In the genomic region with DNA sequence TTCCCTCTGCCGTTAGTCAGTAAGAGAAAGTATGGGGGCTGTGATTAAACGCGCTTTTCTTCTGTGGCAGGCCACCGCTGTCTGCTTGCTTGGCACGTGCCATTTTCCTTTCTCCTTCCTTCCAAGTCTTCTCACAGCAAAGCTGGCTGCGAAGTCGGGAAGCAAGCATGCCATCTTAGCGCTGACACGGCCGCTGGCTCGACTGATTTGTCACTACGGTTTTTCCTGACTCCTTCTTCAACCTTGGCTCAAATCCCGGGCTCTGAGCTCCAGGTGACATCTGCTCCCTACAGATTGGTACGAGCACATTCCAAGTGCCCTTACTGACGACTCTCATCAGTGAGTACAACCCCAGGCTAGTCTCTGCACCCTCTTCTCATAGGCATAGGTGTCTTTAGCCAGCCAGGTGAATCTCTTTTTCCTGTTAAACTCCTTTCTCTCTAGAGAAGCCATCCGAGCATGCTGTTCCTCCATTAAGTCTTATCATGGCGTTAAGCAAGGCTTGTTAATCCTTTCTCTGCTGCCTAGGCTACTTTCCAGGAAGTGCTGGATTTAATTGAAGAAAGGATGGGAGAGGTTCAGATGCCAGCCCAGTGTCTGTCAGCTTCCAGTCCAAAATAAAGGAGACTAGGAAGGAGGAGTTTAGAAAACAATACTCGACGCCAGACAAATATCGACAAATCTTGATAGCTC, we compare ENCODE assay signal across 16 mouse cellular contexts. TPM values are rescaled to one million over a fixed set of nuclear protein-coding genes. Genes with fewer than 3 reads are reported as not detected.
DNase-seq lines count a peak whose midpoint lies in the region; ATAC-seq lines count a peak whose summit lies in the region.
"Had no signal": no experiment of that assay in that cellular context is flagged by ENCODE, and none has a peak within 500 bp of the region (broad histone marks: within the 10 kb centered on the region; RNA-seq: fewer than 3 reads in every experiment).

No protein-coding gene starts in this region.

- H3K9me3 ChIP-seq in hindbrain, embryonic 16.5 days (ENCODE audit: control insufficient read depth, low read length) = no peaks in the 10 kb centered on the region
- no peaks in the 10 kb centered on the region for H3K9me3 ChIP-seq in hindbrain, embryonic 14.5 days (ENCODE audit: control insufficient read depth, low read length)
- no peaks in the 10 kb centered on the region for H3K9me3 ChIP-seq in kidney, embryonic 15.5 days (replicated peaks)
- H3K9me3 ChIP-seq: embryonic facial prominence, embryonic 12.5 days; G1E; limb, embryonic 15.5 days; stomach, embryonic 15.5 days had no signal

- ATAC-seq in hindbrain, embryonic 16.5 days = peak; percentile 71
- no peak for ATAC-seq in hindbrain, embryonic 14.5 days (ENCODE audit: low FRiP score)
- no peak for ATAC-seq in kidney, embryonic 15.5 days (replicated peaks; ENCODE audit: low FRiP score)

- no peak overlapping the region for H3K9ac ChIP-seq in hindbrain, embryonic 16.5 days (ENCODE audit: low read depth, low read length)
- no peak overlapping the region for H3K9ac ChIP-seq in hindbrain, embryonic 14.5 days
- H3K9ac ChIP-seq in kidney, embryonic 15.5 days = no peak overlapping the region
- H3K9ac ChIP-seq: embryonic facial prominence, embryonic 12.5 days; limb, embryonic 15.5 days; lung, embryonic 14.5 days; stomach, embryonic 15.5 days had no signal

- no peak overlapping the region for H3K4me2 ChIP-seq in hindbrain, embryonic 16.5 days (ENCODE audit: low read length)
- no peak overlapping the region for H3K4me2 ChIP-seq in hindbrain, embryonic 14.5 days (replicated peaks)
- H3K4me2 ChIP-seq in kidney, embryonic 15.5 days = no peak overlapping the region
- H3K4me2 ChIP-seq: embryonic facial prominence, embryonic 12.5 days; limb, embryonic 15.5 days; lung, embryonic 14.5 days; stomach, embryonic 15.5 days had no signal

- H3K27me3 ChIP-seq in hindbrain, embryonic 16.5 days (replicated peaks; ENCODE audit: control insufficient read depth, insufficient read depth, low read length) = no peaks in the 10 kb centered on the region
- no peaks in the 10 kb centered on the region for H3K27me3 ChIP-seq in hindbrain, embryonic 14.5 days (ENCODE audit: control insufficient read depth, insufficient read depth, low read length)
- H3K27me3 ChIP-seq in kidney, embryonic 15.5 days = no peaks in the 10 kb centered on the region
- H3K27me3 ChIP-seq: embryonic facial prominence, embryonic 12.5 days; limb, embryonic 15.5 days; stomach, embryonic 15.5 days had no signal

- H3K4me3 ChIP-seq in hindbrain, embryonic 16.5 days (ENCODE audit: low read length) = no peak overlapping the region
- H3K4me3 ChIP-seq in hindbrain, embryonic 14.5 days (replicated peaks; ENCODE audit: low read length) = no peak overlapping the region
- no peak overlapping the region for H3K4me3 ChIP-seq in kidney, embryonic 15.5 days (replicated peaks)
- H3K4me3 ChIP-seq: embryonic facial prominence, embryonic 12.5 days; limb, embryonic 15.5 days; stomach, embryonic 15.5 days had no signal

- DNase-seq in hindbrain, embryonic 14.5 days (ENCODE audit: low spot score) = no peak
- peak; percentile 97 for DNase-seq in brain, adult 2 months (ENCODE audit: low read depth, low spot score)
- DNase-seq in cerebellum, adult 11 months = peak; percentile 88
- peak; percentile 86 to 91 for DNase-seq in cerebellum, postnatal 36 days
- no peak for DNase-seq in thymus, postnatal 10 days (ENCODE audit: low spot score in 2 of 2)
- no peak for DNase-seq in ovary, postnatal 36 days (ENCODE audit: low spot score)
- DNase-seq: adrenal gland, postnatal 14 days; heart, postnatal 10 days; lung, embryonic 14.5 days; thymus, postnatal 36 days had no signal

- 74% methylated on average over 20 of the region's 20 CpGs for WGBS in hindbrain, embryonic 16.5 days
- WGBS in hindbrain, embryonic 14.5 days = 79% methylated on average over 20 of the region's 20 CpGs
- 84% methylated on average over 20 of the region's 20 CpGs for WGBS in kidney, embryonic 15.5 days

- peaks cover 6% of the 10 kb centered on the region for H3K4me1 ChIP-seq in hindbrain, embryonic 16.5 days (ENCODE audit: control insufficient read depth, insufficient read depth, low read depth, low read length)
- no peaks in the 10 kb centered on the region; the same call in 1 of the 2 replicates for H3K4me1 ChIP-seq in hindbrain, embryonic 14.5 days (replicated peaks; ENCODE audit: control insufficient read depth, insufficient read depth, low read length)
- no peaks in the 10 kb centered on the region for H3K4me1 ChIP-seq in kidney, embryonic 15.5 days
- H3K4me1 ChIP-seq: limb, embryonic 15.5 days; stomach, embryonic 15.5 days had no signal

- no peaks in the 10 kb centered on the region for H3K36me3 ChIP-seq in hindbrain, embryonic 16.5 days (ENCODE audit: control insufficient read depth, insufficient read depth, low read length)
- no peaks in the 10 kb centered on the region for H3K36me3 ChIP-seq in hindbrain, embryonic 14.5 days (replicated peaks; ENCODE audit: control insufficient read depth, insufficient read depth)
- no peaks in the 10 kb centered on the region for H3K36me3 ChIP-seq in kidney, embryonic 15.5 days
- H3K36me3 ChIP-seq: embryonic facial prominence, embryonic 12.5 days; G1E; limb, embryonic 15.5 days; stomach, embryonic 15.5 days had no signal

- no peak overlapping the region; the same call in 1 of the 2 replicates for H3K27ac ChIP-seq in hindbrain, embryonic 16.5 days (ENCODE audit: low read depth, low read length)
- no peak overlapping the region for H3K27ac ChIP-seq in hindbrain, embryonic 14.5 days
- no peak overlapping the region for H3K27ac ChIP-seq in kidney, embryonic 15.5 days
- H3K27ac ChIP-seq: embryonic facial prominence, embryonic 12.5 days; limb, embryonic 15.5 days; stomach, embryonic 15.5 days had no signal

RNA-seq across cellular contexts. Expression of a gene that starts 42.1 kb away (rescaled TPM):
- 89.3 and 102 TPM in 2 replicates for polyA plus RNA-seq in hindbrain, embryonic 16.5 days (2015; fragmentation: Nextera tagmentation; extraction: Ambion mirVana)
- polyA plus RNA-seq in hindbrain, embryonic 14.5 days (2014; fragmentation: Nextera tagmentation; extraction: Ambion mirVana) = 118 and 129 TPM in 2 replicates
- 155 and 161 TPM in 2 replicates for polyA plus RNA-seq in kidney, embryonic 15.5 days (2015; fragmentation: Nextera tagmentation; extraction: Ambion mirVana)

Comparison
In these comparisons a context has a peak if more than half of its experiments do, and no peak if none do; other contexts are left out.
1. DNase-seq: peak in brain, adult 2 months (single experiment), cerebellum, adult 11 months (single experiment) and cerebellum, postnatal 36 days (2 of 2); none in hindbrain, embryonic 14.5 days (single experiment), thymus, postnatal 10 days (0 of 2) and ovary, postnatal 36 days (single experiment).